Mouse (Mus musculus) MEL (cell line): ENCODE data around the gene H13. TPM values are rescaled to one million over a fixed set of nuclear protein-coding genes. Genes with fewer than 3 reads are reported as not detected.

Source experiments
- DNase-seq: peaks from one replicate; pipeline ENCODE4 v3.0.0; 2011; ENCODE audit warnings: low read depth, low spot score
- H3K27ac ChIP-seq: 2 replicates; pipeline ENCODE4 v1.5.1; 2012; ENCODE audit warnings: low read depth, mild to moderate bottlenecking, control low read depth, low read length, moderate library complexity; ENCODE audit not compliant: control insufficient read depth
- H3K27me3 ChIP-seq, 2 experiments: fragments of 150-350 bp in 1 of 2; sonication (generic) in 1 of 2; 2 replicates each; pipeline ENCODE4 v1.6.1; 2012; ENCODE audit warnings: low read length in 2 of 2, mild to moderate bottlenecking in 2 of 2, improper control_type of control experiment in 1 of 2, moderate library complexity in 1 of 2; ENCODE audit not compliant: insufficient read depth in 2 of 2, control insufficient read depth in 1 of 2
- H3K36me3 ChIP-seq, 2 experiments: 2 replicates each; pipeline ENCODE4 v1.6.1; 2012 to 2014; ENCODE audit warnings: low read length in 2 of 2, improper control_type of control experiment in 1 of 2, inconsistent platforms in 1 of 2, mild to moderate bottlenecking in 1 of 2; ENCODE audit not compliant: insufficient read depth in 2 of 2, control insufficient read depth in 1 of 2
- H3K4me1 ChIP-seq, 2 experiments: fragments of 150-350 bp in 1 of 2; sonication (generic) in 1 of 2; 2 replicates each; pipeline ENCODE4 v1.6.1; 2012; ENCODE audit warnings: low read length in 2 of 2, improper control_type of control experiment in 1 of 2, mild to moderate bottlenecking in 1 of 2; ENCODE audit not compliant: insufficient read depth in 2 of 2, control insufficient read depth in 1 of 2
- H3K4me3 ChIP-seq, 2 experiments: fragments of 150-350 bp in 1 of 2; sonication (generic) in 1 of 2; 2 replicates each; pipeline ENCODE4 v1.5.1; 2012; ENCODE audit warnings: low read depth in 2 of 2, low read length in 2 of 2, mild to moderate bottlenecking in 2 of 2, moderate library complexity in 2 of 2, control low read depth in 1 of 2, improper control_type of control experiment in 1 of 2; ENCODE audit not compliant: control insufficient read depth in 1 of 2, insufficient read depth in 1 of 2
- H3K79me2 ChIP-seq: 2 replicates; pipeline ENCODE4 v1.6.1; 2012; ENCODE audit warnings: mild to moderate bottlenecking, low read length, moderate library complexity; ENCODE audit not compliant: control insufficient read depth, poor library complexity, insufficient read depth
- H3K9ac ChIP-seq: 2 replicates; pipeline ENCODE4 v1.6.1; 2012; ENCODE audit warnings: low read depth, mild to moderate bottlenecking, control low read depth, low read length, moderate library complexity; ENCODE audit not compliant: control insufficient read depth, poor library complexity, severe bottlenecking
- H3K9me3 ChIP-seq: fragments of 150-350 bp; sonication (generic); replicated peaks from 2 replicates; pipeline ENCODE4 v1.6.1; 2012; ENCODE audit warnings: mild to moderate bottlenecking, low read length, improper control_type of control experiment, moderate library complexity; ENCODE audit not compliant: insufficient read depth
- BHLHE40 ChIP-seq: IDR thresholded peaks from 2 replicates; pipeline ENCODE4 v1.6.1; 2012; ENCODE audit warnings: low read depth, mild to moderate bottlenecking, inconsistent platforms, low read length, improper control_type of control experiment, borderline replicate concordance
- CHD1 ChIP-seq: IDR thresholded peaks from 2 replicates; pipeline ENCODE4 v1.6.1; 2012; ENCODE audit warnings: low read depth, mild to moderate bottlenecking, inconsistent platforms, low read length, improper control_type of control experiment
- CTCF ChIP-seq, 3 experiments: IDR thresholded peaks in 2 of 3; conservative IDR thresholded peaks in 1 of 3; 2 replicates each; pipeline ENCODE4 v1.5.1; 2011 to 2012; ENCODE audit warnings: low read length in 3 of 3, low read depth in 2 of 3, mild to moderate bottlenecking in 2 of 3, improper control_type of control experiment in 1 of 3, inconsistent platforms in 1 of 3, mixed read lengths in 1 of 3, moderate library complexity in 1 of 3; ENCODE audit not compliant: control insufficient read depth in 1 of 3, insufficient read depth in 1 of 3, poor library complexity in 1 of 3, severe bottlenecking in 1 of 3
- ELF1 ChIP-seq: IDR thresholded peaks from 2 replicates; pipeline ENCODE4 v1.6.1; 2014; ENCODE audit warnings: low read depth, mild to moderate bottlenecking, inconsistent platforms, low read length, improper control_type of control experiment, moderate library complexity
- EP300 ChIP-seq, 2 experiments: IDR thresholded peaks; 2 replicates each; pipeline ENCODE4 v1.6.1; 2011; ENCODE audit warnings: improper control_type of control experiment in 2 of 2, low read length in 2 of 2, low read depth in 1 of 2, mild to moderate bottlenecking in 1 of 2
- ETS1 ChIP-seq: IDR thresholded peaks from 2 replicates; pipeline ENCODE4 v1.6.1; 2012; ENCODE audit warnings: low read depth, mild to moderate bottlenecking, inconsistent platforms, low read length, improper control_type of control experiment, moderate library complexity
- GABPA ChIP-seq: IDR thresholded peaks from 2 replicates; pipeline ENCODE4 v1.6.1; 2012; ENCODE audit warnings: low read depth, mild to moderate bottlenecking, inconsistent platforms, low read length, improper control_type of control experiment, moderate library complexity
- GATA1 ChIP-seq: IDR thresholded peaks from 2 replicates; pipeline ENCODE4 v1.6.1; 2011; ENCODE audit warnings: low read depth, low read length, improper control_type of control experiment
- MAX ChIP-seq: IDR thresholded peaks from 2 replicates; pipeline ENCODE4 v1.6.1; 2011; ENCODE audit warnings: low read length, improper control_type of control experiment
- MAZ ChIP-seq: IDR thresholded peaks from 2 replicates; pipeline ENCODE4 v1.6.1; 2012; ENCODE audit warnings: low read depth, mild to moderate bottlenecking, inconsistent platforms, low read length, improper control_type of control experiment
- MEF2A ChIP-seq: IDR thresholded peaks from 2 replicates; pipeline ENCODE4 v1.6.1; 2014; ENCODE audit warnings: low read depth, mild to moderate bottlenecking, inconsistent platforms, low read length, improper control_type of control experiment; ENCODE audit not compliant: poor library complexity, insufficient replicate concordance, severe bottlenecking; ENCODE audit errors: extremely low read depth
- MXI1 ChIP-seq: IDR thresholded peaks from 2 replicates; pipeline ENCODE4 v1.6.1; 2011; ENCODE audit warnings: mild to moderate bottlenecking, low read depth, low read length, improper control_type of control experiment
- MYB ChIP-seq: IDR thresholded peaks from 2 replicates; pipeline ENCODE4 v1.6.1; 2011; ENCODE audit warnings: mild to moderate bottlenecking, low read depth, low read length, improper control_type of control experiment
- NELFE ChIP-seq: IDR thresholded peaks from 2 replicates; pipeline ENCODE4 v1.6.1; 2011; ENCODE audit warnings: low read depth, low read length, improper control_type of control experiment
- NRF1 ChIP-seq: IDR thresholded peaks from 2 replicates; pipeline ENCODE4 v1.6.1; 2014; ENCODE audit warnings: low read depth, mild to moderate bottlenecking, inconsistent platforms, low read length, improper control_type of control experiment, moderate library complexity; ENCODE audit not compliant: poor library complexity, insufficient read depth, severe bottlenecking
- POLR2AphosphoS2 ChIP-seq: IDR thresholded peaks from 2 replicates; pipeline ENCODE4 v1.6.1; 2011; ENCODE audit warnings: low read length, improper control_type of control experiment
- RCOR1 ChIP-seq: IDR thresholded peaks from 2 replicates; pipeline ENCODE4 v1.6.1; 2012; ENCODE audit warnings: low read depth, mild to moderate bottlenecking, inconsistent platforms, low read length, improper control_type of control experiment
- TAL1 ChIP-seq: IDR thresholded peaks from 2 replicates; pipeline ENCODE4 v1.6.1; 2012; ENCODE audit warnings: mild to moderate bottlenecking, inconsistent platforms, low read length, moderate library complexity, mixed read lengths
- TBP ChIP-seq: IDR thresholded peaks from 2 replicates; pipeline ENCODE4 v1.8.0; 2011; ENCODE audit warnings: low read depth, low read length, improper control_type of control experiment
- TCF12 ChIP-seq: IDR thresholded peaks from 2 replicates; pipeline ENCODE4 v1.6.1; 2014; ENCODE audit warnings: low read depth, mild to moderate bottlenecking, inconsistent platforms, low read length, improper control_type of control experiment, moderate library complexity
- USF1 ChIP-seq: IDR thresholded peaks from 2 replicates; pipeline ENCODE4 v1.6.1; 2014; ENCODE audit warnings: low read depth, mild to moderate bottlenecking, inconsistent platforms, low read length, improper control_type of control experiment, moderate library complexity
- USF2 ChIP-seq, 2 experiments: IDR thresholded peaks; 2 replicates each; pipeline ENCODE4 v1.6.1; 2011 to 2012; ENCODE audit warnings: improper control_type of control experiment in 2 of 2, low read length in 2 of 2, borderline replicate concordance in 1 of 2, inconsistent platforms in 1 of 2, low read depth in 1 of 2, mild to moderate bottlenecking in 1 of 2; ENCODE audit not compliant: insufficient read depth in 1 of 2
- ZC3H11A ChIP-seq: IDR thresholded peaks from 2 replicates; pipeline ENCODE4 v1.6.1; 2012; ENCODE audit warnings: low read depth, mild to moderate bottlenecking, inconsistent platforms, low read length, improper control_type of control experiment
- polyA plus RNA-seq, 2 experiments: library from polyadenylated mRNA; stranded (reverse) in 1 of 2; unstranded in 1 of 2; fragments of >175 nt in 1 of 2; fragments of >200 nt in 1 of 2; gene quantifications; 2 replicates each; pipeline versions ENCODE4 v1.2.1 to v1.2.4; 2012; ENCODE audit warnings: low replicate concordance in 2 of 2, low read depth in 1 of 2; ENCODE audit not compliant: insufficient read length in 2 of 2, insufficient read depth in 1 of 2, missing spikeins in 1 of 2
- total RNA-seq: library from RNA; depleted of rRNA; stranded (reverse); fragments of 300-350 nt; gene quantifications from 2 replicates; pipeline ENCODE4 v1.2.3, GENCODE M21; 2012

The H13 gene
- total and polyA plus RNA-seq, 3 experiments = 82.7 to 421 (median 139) TPM

GRCm38 (mm10) chr2:152704811-152705370, 35.6 kb downstream of the H13 start:
- Histone ChIP-seq H3K27ac (no peak overlapping the region), H3K27me3 (no peaks in the 10 kb centered on the region), H3K79me2 (no peaks in the 10 kb centered on the region), H3K9ac (no peak overlapping the region), H3K9me3 (no peaks in the 10 kb centered on the region), H3K4me3 (no peak overlapping the region), H3K4me1 (no peaks in the 10 kb centered on the region), H3K36me3 (peaks cover 0 to 4% of the 10 kb centered on the region in 2 experiments; a peak in 1 of 4 replicates)
- no peak for DNase-seq
- TF ChIP-seq ZC3H11A (no peak), EP300 (IDR thresholded peaks at IDR 0.05; ENCODE audit: low read depth in 1 of 2, low read length in 2 of 2) (no peak), USF2 (IDR thresholded peaks at IDR 0.05; ENCODE audit: borderline replicate concordance in 1 of 2, insufficient read depth in 1 of 2, low read depth in 1 of 2, low read length in 2 of 2) (no peak)

- no peaks in the 10 kb centered on the region for H3K4me1 ChIP-seq
- TF ChIP-seq NELFE (no peak), BHLHE40 (no peak), MAX (no peak), ELF1 (no peak), MAZ (no peak), GABPA (no peak), MYB (no peak)
- TF ChIP-seq, all 39 proteins: peak for 0
- Histone ChIP-seq H3K79me2 (no peaks in the 10 kb centered on the region), H3K36me3 (peaks cover 0 to 4% of the 10 kb centered on the region in 2 experiments; a peak in 1 of 4 replicates), H3K9me3 (no peaks in the 10 kb centered on the region), H3K27ac (no peak overlapping the region), H3K4me3 (no peak overlapping the region), H3K27me3 (no peaks in the 10 kb centered on the region), H3K9ac (no peak overlapping the region)
- DNase-seq = no peak
Observed at GRCm38 (mm10) chr2:152705993-152706571, 36.8 kb downstream of the H13 start.

GRCm38 (mm10) chr2:152707186-152707585, 37.9 kb downstream of the H13 start:
- H3K79me2 ChIP-seq = no peaks in the 10 kb centered on the region
- H3K27ac ChIP-seq = no peak overlapping the region
- TF ChIP-seq BHLHE40 = no peak
- no peak for TF ChIP-seq CTCF (IDR thresholded peaks at IDR 0.05 in 2 of 3, conservative IDR thresholded peaks at IDR 0.05 in 1 of 3; ENCODE audit: control insufficient read depth in 1 of 3, insufficient read depth in 1 of 3, low read depth in 2 of 3, low read length in 3 of 3, poor library complexity in 1 of 3, severe bottlenecking in 1 of 3)
- TF ChIP-seq MEF2A = no peak
- no peak for TF ChIP-seq ETS1
- no peak for TF ChIP-seq CHD1
- no peak for TF ChIP-seq TBP
- no peak for TF ChIP-seq POLR2AphosphoS2
- no peak for TF ChIP-seq RCOR1
- TF ChIP-seq MAX = no peak
- no peak for TF ChIP-seq EP300 (IDR thresholded peaks at IDR 0.05; ENCODE audit: low read depth in 1 of 2, low read length in 2 of 2)
- no peak for TF ChIP-seq GATA1
- no peak for TF ChIP-seq MXI1
- no peak for TF ChIP-seq NRF1
- TF ChIP-seq USF1 = no peak
- no peak for TF ChIP-seq TAL1
- no peak for TF ChIP-seq ELF1
- TF ChIP-seq NELFE = no peak
- no peak for TF ChIP-seq TCF12
- TF ChIP-seq, all 39 proteins: peak for 0
- Histone ChIP-seq H3K36me3 (no peaks in the 10 kb centered on the region; a peak in 1 of 4 replicates), H3K27me3 (no peaks in the 10 kb centered on the region), H3K9ac (no peak overlapping the region), H3K9me3 (no peaks in the 10 kb centered on the region), H3K4me3 (no peak overlapping the region), H3K4me1 (no peaks in the 10 kb centered on the region)
- no peak for DNase-seq
